Mouse (Mus musculus): ENCODE data around the gene Prss40. TPM values are rescaled to one million over a fixed set of nuclear protein-coding genes. Genes with fewer than 3 reads are reported as not detected.
A peak's percentile ranks its signal among the peaks of the same experiment; 100 is the strongest.

The Prss40 gene
- polyA plus RNA-seq (2012; rRNA removed), result not detected in 2 replicates

DNA sequence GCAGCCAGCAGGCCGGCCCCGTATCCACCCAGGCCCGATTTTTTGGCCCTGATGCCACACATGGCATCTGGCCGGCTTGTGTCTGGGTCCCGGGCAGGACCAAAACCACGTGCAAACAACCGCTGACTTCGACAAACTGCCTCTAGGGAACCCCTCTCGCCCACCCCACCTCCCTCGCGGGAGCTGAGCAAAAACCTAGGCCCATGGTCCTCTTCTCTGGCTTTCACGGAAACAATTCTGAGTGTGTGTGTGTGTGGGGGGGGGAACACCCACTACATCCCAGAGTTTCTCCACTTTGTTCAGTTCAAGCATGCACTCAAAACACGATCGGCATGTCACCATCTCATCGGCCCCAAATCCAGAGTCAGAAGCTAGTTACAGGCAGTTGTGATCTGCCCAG, at the start of gene Prss40:
TSS of gene Prss40 (minus strand) at position 101 of the 400 bp plus-strand sequence.
- Histone ChIP-seq H3K4me1 (ENCODE audit: control insufficient read depth, insufficient read depth, low read length) (no peaks in the 10 kb centered on the region), H3K36me3 (ENCODE audit: control insufficient read depth, insufficient read depth, low read length) (no peaks in the 10 kb centered on the region), H3K27ac (ENCODE audit: insufficient read depth, low read depth, low read length) (no peak within 1 kb of the TSS), H3K4me3 (ENCODE audit: insufficient read depth, low read depth, low read length) (no peak within 1 kb of the TSS), H3K27me3 (replicated peaks; ENCODE audit: control insufficient read depth, insufficient read depth, low read length) (no peaks in the 10 kb centered on the region)
- DNase-seq, result no peak
- 90% methylated on average over 15 of the region's 15 CpGs for WGBS
- TF ChIP-seq CTCF (conservative IDR thresholded peaks at IDR 0.05; ENCODE audit: insufficient read depth, insufficient read length, low read depth, low read length) (no peak), POLR2A (IDR thresholded peaks at IDR 0.05; ENCODE audit: low read depth, low read length) (no peak)

DNA sequence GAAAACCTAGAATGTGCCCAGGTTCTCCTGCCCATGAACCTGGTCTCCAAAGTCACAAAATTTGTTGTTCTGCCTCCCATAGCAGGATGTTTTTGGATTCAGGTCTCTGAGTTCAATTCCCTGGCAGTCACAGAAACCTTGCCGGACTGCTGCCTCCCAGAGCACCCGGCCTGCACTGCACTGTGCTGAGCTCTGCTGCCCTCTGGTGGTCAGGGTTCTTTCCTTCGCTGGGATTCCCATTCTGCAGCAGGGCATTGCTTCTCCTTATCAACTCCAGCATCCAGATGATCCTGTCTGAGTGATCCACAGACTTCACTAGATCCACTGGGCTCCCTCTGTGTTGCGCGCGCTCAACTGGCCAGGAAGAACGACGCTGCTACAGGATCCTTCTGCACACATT, 41.6 kb upstream of the Prss40 start:
- TF ChIP-seq POLR2A (IDR thresholded peaks at IDR 0.05; ENCODE audit: low read depth, low read length) (no peak), CTCF (conservative IDR thresholded peaks at IDR 0.05; ENCODE audit: insufficient read depth, insufficient read length, low read depth, low read length) (peak; percentile 94)
- 19% methylated on average over 8 of the region's 8 CpGs for WGBS
- DNase-seq, result peak; percentile 50

DNA sequence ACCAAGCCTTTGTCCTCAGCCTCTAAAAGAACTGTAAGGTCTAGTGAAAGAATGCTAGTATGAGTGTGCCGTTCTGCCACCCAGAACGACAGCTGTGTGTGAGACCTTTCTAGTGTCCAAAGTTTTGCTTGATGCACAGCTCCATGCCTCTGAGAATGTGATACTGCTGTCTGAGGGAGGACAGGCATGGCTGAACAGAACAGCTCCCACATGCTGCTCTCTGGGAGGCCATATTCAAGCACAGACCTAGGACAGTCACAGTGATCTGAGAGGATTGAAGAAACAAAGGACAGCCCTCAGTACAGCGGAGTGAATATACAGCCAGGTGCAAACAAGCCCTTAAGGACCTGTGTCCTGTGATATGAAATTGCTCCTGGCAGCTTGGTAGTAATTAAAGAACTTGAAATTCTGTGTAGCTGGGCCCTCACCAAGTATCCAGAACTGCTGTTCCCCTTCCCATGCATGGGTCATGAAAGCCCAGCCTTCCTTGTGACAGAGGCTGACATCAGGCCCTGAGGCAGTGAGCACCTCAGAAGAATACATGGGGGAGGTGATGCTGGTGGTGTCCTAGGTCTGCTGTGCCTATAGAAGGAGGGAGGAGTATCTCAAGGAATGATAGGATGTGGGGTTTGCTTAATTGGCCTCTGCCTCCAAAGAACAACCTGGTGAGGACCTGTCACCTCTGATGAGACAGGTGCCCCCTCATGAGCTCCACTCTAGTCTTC, 40.7 kb upstream of the Prss40 start:
- no peak overlapping the region for H3K27ac ChIP-seq (ENCODE audit: insufficient read depth, low read depth, low read length)
- H3K4me3 ChIP-seq (ENCODE audit: insufficient read depth, low read depth, low read length), result no peak overlapping the region
- no peaks in the 10 kb centered on the region for H3K4me1 ChIP-seq (ENCODE audit: control insufficient read depth, insufficient read depth, low read length)
- H3K27me3 ChIP-seq (replicated peaks; ENCODE audit: control insufficient read depth, insufficient read depth, low read length), result no peaks in the 10 kb centered on the region
- DNase-seq, result no peak
- WGBS, result 36% methylated on average over 3 of the region's 3 CpGs
- no peak for TF ChIP-seq CTCF (conservative IDR thresholded peaks at IDR 0.05; ENCODE audit: insufficient read depth, insufficient read length, low read depth, low read length)
- no peak for TF ChIP-seq POLR2A (IDR thresholded peaks at IDR 0.05; ENCODE audit: low read depth, low read length)
- no peaks in the 10 kb centered on the region for H3K36me3 ChIP-seq (ENCODE audit: control insufficient read depth, insufficient read depth, low read length)

More for the DNA sequence above, 41.6 kb upstream of the Prss40 start:
- Histone ChIP-seq H3K36me3 (ENCODE audit: control insufficient read depth, insufficient read depth, low read length) (no peaks in the 10 kb centered on the region), H3K4me3 (ENCODE audit: insufficient read depth, low read depth, low read length) (no peak overlapping the region), H3K27ac (ENCODE audit: insufficient read depth, low read depth, low read length) (no peak overlapping the region), H3K4me1 (ENCODE audit: control insufficient read depth, insufficient read depth, low read length) (no peaks in the 10 kb centered on the region), H3K27me3 (replicated peaks; ENCODE audit: control insufficient read depth, insufficient read depth, low read length) (no peaks in the 10 kb centered on the region)

DNA sequence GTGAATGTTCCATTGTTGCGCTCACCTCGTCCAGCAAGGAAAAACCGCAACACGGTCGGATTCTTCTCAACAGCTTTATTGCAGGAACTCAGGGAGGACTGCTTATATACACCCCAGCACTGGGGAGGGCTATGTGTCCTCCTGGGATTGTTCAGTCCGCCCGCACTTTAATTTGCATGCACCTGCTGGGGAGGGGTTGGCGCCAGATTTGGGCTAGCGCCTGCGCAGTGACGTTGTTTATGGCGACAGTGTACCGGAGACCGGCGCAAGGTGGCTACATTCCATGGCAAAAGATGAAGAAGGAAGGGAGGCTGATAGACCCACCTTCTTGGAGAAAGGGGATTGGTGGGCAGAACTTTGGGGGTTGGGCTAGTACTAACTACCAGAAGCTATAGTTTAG, 39.3 kb upstream of the Prss40 start:
- TF ChIP-seq CTCF (conservative IDR thresholded peaks at IDR 0.05; ENCODE audit: insufficient read depth, insufficient read length, low read depth, low read length) (no peak), POLR2A (IDR thresholded peaks at IDR 0.05; ENCODE audit: low read depth, low read length) (no peak)
- no peaks in the 10 kb centered on the region for H3K4me1 ChIP-seq (ENCODE audit: control insufficient read depth, insufficient read depth, low read length)
- H3K36me3 ChIP-seq (ENCODE audit: control insufficient read depth, insufficient read depth, low read length), result no peaks in the 10 kb centered on the region
- no peak overlapping the region for H3K27ac ChIP-seq (ENCODE audit: insufficient read depth, low read depth, low read length)
- DNase-seq, result no peak
- no peak overlapping the region for H3K4me3 ChIP-seq (ENCODE audit: insufficient read depth, low read depth, low read length)
- 77% methylated on average over 15 of the region's 15 CpGs for WGBS
- no peaks in the 10 kb centered on the region for H3K27me3 ChIP-seq (replicated peaks; ENCODE audit: control insufficient read depth, insufficient read depth, low read length)

DNA sequence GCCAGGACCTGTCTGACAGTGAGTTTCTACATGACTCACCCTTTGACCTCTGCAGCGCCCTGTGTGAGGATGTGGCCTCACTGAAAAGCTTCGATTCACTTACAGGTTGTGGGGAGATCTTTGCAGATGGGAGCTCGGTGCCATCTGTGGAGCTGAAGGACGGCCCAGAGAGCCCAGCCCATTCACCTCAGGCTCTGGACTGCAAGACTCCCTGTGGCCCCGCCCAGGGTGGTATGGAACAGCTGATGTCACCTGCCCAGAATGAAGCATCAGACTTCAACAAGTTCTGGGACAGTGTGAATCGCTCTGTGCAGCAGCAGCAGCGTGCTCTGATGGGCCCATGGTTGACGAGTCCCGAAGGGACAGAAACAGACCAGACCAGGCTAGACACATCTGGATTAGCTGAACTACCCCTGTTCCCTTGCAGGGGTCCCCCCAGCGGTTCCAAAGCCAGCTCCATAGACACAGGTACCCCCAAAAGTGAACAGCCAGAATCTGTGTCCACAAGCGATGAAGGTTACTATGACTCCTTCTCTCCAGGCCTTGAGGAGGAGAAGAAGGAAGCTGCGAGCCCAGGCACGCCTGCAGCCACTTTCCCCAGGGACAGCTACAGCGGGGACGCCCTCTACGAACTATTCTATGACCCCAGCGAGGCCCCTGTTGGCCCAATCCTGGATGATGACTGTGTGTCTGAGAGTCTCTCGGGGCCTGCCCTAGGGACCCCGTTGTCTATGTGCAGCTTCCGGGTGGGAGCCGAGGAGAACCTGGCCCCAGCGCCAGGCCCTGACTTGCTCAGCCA, 26.8 kb upstream of the Prss40 start:
- whole genome bisulfite sequencing, result 79% methylated on average over 22 of the region's 22 CpGs
- TF ChIP-seq POLR2A (IDR thresholded peaks at IDR 0.05; ENCODE audit: low read depth, low read length) (no peak), CTCF (conservative IDR thresholded peaks at IDR 0.05; ENCODE audit: insufficient read depth, insufficient read length, low read depth, low read length) (no peak)

DNA sequence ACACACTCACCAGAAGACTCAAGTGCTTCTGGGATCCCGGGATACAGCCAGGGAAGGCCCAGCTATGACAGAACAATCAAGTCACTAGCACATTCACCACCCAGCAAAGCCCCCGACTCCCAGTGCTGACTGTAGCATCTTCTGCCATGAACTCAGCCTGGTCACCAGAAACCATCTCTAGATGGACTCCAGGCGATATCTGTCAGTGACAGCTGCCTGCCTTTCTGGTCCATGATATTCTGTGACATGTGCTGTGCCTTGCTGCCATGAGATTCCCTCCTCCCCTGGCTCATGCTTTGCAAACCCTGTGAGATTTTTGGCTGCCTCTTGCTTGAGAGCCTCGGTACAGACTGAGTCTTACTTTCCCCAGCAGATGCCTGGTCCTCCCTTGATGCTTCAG, 24.0 kb upstream of the Prss40 start:
- Histone ChIP-seq H3K27ac (ENCODE audit: insufficient read depth, low read depth, low read length) (no peak overlapping the region), H3K36me3 (ENCODE audit: control insufficient read depth, insufficient read depth, low read length) (no peaks in the 10 kb centered on the region), H3K4me1 (ENCODE audit: control insufficient read depth, insufficient read depth, low read length) (no peaks in the 10 kb centered on the region), H3K27me3 (replicated peaks; ENCODE audit: control insufficient read depth, insufficient read depth, low read length) (no peaks in the 10 kb centered on the region), H3K4me3 (ENCODE audit: insufficient read depth, low read depth, low read length) (no peak overlapping the region)
- 77% methylated on average over 4 of the region's 4 CpGs for WGBS
- TF ChIP-seq CTCF (conservative IDR thresholded peaks at IDR 0.05; ENCODE audit: insufficient read depth, insufficient read length, low read depth, low read length) (no peak), POLR2A (IDR thresholded peaks at IDR 0.05; ENCODE audit: low read depth, low read length) (no peak)
- DNase-seq, result no peak

More for the DNA sequence above, 26.8 kb upstream of the Prss40 start:
- Histone ChIP-seq H3K27me3 (replicated peaks; ENCODE audit: control insufficient read depth, insufficient read depth, low read length) (no peaks in the 10 kb centered on the region), H3K4me1 (ENCODE audit: control insufficient read depth, insufficient read depth, low read length) (no peaks in the 10 kb centered on the region), H3K27ac (ENCODE audit: insufficient read depth, low read depth, low read length) (no peak overlapping the region), H3K4me3 (ENCODE audit: insufficient read depth, low read depth, low read length) (no peak overlapping the region), H3K36me3 (ENCODE audit: control insufficient read depth, insufficient read depth, low read length) (no peaks in the 10 kb centered on the region)
- no peak for DNase-seq

DNA sequence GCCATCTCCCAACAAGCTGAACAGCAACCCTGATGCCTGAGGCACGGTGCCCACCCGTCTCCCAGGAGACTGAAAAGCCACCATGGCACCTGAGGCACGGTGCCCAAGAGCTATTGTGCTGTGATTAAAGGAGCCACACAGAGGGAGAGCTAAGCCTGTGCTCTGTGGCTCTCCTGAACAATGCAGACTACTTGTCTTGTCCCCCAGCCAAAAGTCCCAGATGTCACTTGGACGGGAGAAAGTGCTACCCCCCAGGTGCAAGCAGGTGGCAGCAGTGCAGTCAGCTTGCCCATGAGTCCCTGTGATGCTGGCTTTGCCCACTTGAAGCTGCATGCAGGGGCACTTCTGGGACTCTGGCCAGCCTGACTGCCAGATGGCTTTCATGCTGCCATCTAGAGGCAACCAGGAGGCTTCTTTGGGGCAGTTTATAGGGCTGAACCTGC, 23.1 kb upstream of the Prss40 start:
- no peak for DNase-seq
- Histone ChIP-seq H3K36me3 (ENCODE audit: control insufficient read depth, insufficient read depth, low read length) (no peaks in the 10 kb centered on the region), H3K4me3 (ENCODE audit: insufficient read depth, low read depth, low read length) (no peak overlapping the region), H3K27me3 (replicated peaks; ENCODE audit: control insufficient read depth, insufficient read depth, low read length) (no peaks in the 10 kb centered on the region; the same call in 1 of the 2 replicates), H3K4me1 (ENCODE audit: control insufficient read depth, insufficient read depth, low read length) (no peaks in the 10 kb centered on the region), H3K27ac (ENCODE audit: insufficient read depth, low read depth, low read length) (no peak overlapping the region)
- TF ChIP-seq CTCF (conservative IDR thresholded peaks at IDR 0.05; ENCODE audit: insufficient read depth, insufficient read length, low read depth, low read length), result no peak
- no peak for TF ChIP-seq POLR2A (IDR thresholded peaks at IDR 0.05; ENCODE audit: low read depth, low read length)
- WGBS, result 29% methylated on average over 4 of the region's 4 CpGs

Data from kidney, adult 2 months (tissue).